Mouse (Mus musculus): ENCODE results near the gene Gprc5c.

Gene Gprc5c

DNA sequence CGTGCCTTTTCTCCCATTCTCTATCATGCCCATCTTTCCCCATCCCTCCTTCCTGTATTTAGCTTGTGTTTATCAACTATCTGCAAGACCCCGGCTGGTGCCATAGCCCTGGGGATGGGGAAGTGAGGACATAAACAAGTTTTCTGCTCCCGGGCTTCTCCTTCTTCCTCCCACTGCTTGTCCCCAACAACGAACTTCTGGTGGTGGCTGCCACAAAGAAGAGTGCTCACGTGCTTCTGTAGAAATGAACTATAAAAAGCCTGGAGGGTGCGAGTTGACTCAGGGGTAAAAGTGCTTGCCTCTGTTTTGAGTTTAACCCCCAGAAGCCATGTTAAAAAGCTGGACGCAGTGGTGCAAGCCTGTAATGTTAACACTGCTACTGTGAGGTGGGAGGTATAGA, 64.0 kb downstream of the Gprc5c start:
- no peak for DNase-seq

DNA sequence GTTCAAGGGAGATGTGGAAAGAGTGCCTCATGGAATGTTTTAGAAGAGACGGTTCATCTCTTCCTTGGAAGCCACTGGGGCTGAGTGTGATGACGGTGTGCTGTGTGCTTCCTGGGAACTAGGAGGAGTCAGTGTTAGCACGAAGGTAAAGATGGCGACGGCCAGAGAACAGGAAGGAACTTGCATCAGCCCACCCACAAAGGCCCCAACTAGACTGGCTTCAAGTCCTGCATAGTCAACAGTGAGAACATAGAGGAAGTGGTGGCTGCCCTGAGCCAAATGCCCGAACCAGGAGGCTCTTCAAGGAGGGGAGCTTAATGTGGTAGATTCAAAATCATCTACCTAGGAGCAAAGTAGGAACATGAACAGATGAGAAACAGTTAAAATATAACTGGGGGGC, 66.2 kb downstream of the Gprc5c start:
- no peak for DNase-seq
